8 mouse cellular contexts compared by ENCODE assay signal in genomic region chr13:93074147-93074641, GRCm38 (mm10).
DNase-seq lines count a peak whose midpoint lies in the region; ATAC-seq and TF ChIP-seq lines count a peak whose summit lies in the region.

No protein-coding gene starts in this region.

- ATAC-seq in heart, embryonic 15.5 days (replicated peaks; ENCODE audit: insufficient number of reproducible peaks, insufficient read depth, low FRiP score, low read depth), result no peak
- ATAC-seq in heart, embryonic 11.5 days (replicated peaks; ENCODE audit: insufficient number of reproducible peaks, low FRiP score, low TSS enrichment), result no peak
- ATAC-seq in embryonic facial prominence, embryonic 15.5 days (ENCODE audit: insufficient number of reproducible peaks, low FRiP score, low TSS enrichment, low read depth), result peak; percentile 57; the same call in 1 of the 2 replicates
- ATAC-seq in limb, embryonic 14.5 days (ENCODE audit: low FRiP score, low read depth), result no peak

- no peak overlapping the region for H3K4me3 ChIP-seq in heart, embryonic 15.5 days
- no peak overlapping the region for H3K4me3 ChIP-seq in heart, embryonic 11.5 days (ENCODE audit: low read depth, low read length)
- H3K4me3 ChIP-seq in embryonic facial prominence, embryonic 15.5 days (replicated peaks), result peak overlapping the region; percentile 10; the same call in 1 of the 2 replicates
- peak overlapping the region; percentile 16; the same call in 1 of the 2 replicates for H3K4me3 ChIP-seq in limb, embryonic 14.5 days (replicated peaks; ENCODE audit: low read length)

- H3K9ac ChIP-seq in heart, embryonic 15.5 days, result no peak overlapping the region
- no peak overlapping the region for H3K9ac ChIP-seq in heart, embryonic 11.5 days (ENCODE audit: low read depth, low read length)
- no peak overlapping the region for H3K9ac ChIP-seq in embryonic facial prominence, embryonic 15.5 days
- peak overlapping the region; percentile 34; the same call in 1 of the 2 replicates for H3K9ac ChIP-seq in limb, embryonic 14.5 days (ENCODE audit: low read depth, low read length, severe bottlenecking)

- peaks cover 19% of the 10 kb centered on the region for H3K4me1 ChIP-seq in heart, embryonic 15.5 days (replicated peaks)
- H3K4me1 ChIP-seq in heart, embryonic 11.5 days (ENCODE audit: control insufficient read depth, insufficient read depth, low read length), result no peaks in the 10 kb centered on the region
- H3K4me1 ChIP-seq in embryonic facial prominence, embryonic 15.5 days, result peaks cover 20% of the 10 kb centered on the region
- H3K4me1 ChIP-seq in limb, embryonic 14.5 days (ENCODE audit: control insufficient read depth, insufficient read depth, low read length), result peaks cover 15% of the 10 kb centered on the region; the same call in 1 of the 2 replicates

- peak overlapping the region; percentile 30; the same call in 1 of the 2 replicates for H3K4me2 ChIP-seq in heart, embryonic 15.5 days
- no peak overlapping the region for H3K4me2 ChIP-seq in heart, embryonic 11.5 days
- H3K4me2 ChIP-seq in embryonic facial prominence, embryonic 15.5 days (replicated peaks), result peak overlapping the region; percentile 40
- H3K4me2 ChIP-seq in limb, embryonic 14.5 days (replicated peaks; ENCODE audit: low read depth, low read length, severe bottlenecking), result peak overlapping the region; percentile 36

- peaks cover 4% of the 10 kb centered on the region; the same call in 1 of the 2 replicates for H3K9me3 ChIP-seq in heart, embryonic 15.5 days (replicated peaks)
- H3K9me3 ChIP-seq in heart, embryonic 11.5 days (replicated peaks; ENCODE audit: control insufficient read depth, low read length), result peaks cover 4% of the 10 kb centered on the region; the same call in 1 of the 2 replicates
- H3K9me3 ChIP-seq in embryonic facial prominence, embryonic 15.5 days (replicated peaks), result no peaks in the 10 kb centered on the region
- H3K9me3 ChIP-seq in limb, embryonic 14.5 days (ENCODE audit: control insufficient read depth, low read length), result peaks cover 8% of the 10 kb centered on the region; the same call in 1 of the 2 replicates

- H3K27ac ChIP-seq in heart, embryonic 15.5 days, result 0 out of 2 replicates have a peak overlapping the region, but pooled peaks have one; percentile 12
- no peak overlapping the region for H3K27ac ChIP-seq in heart, embryonic 11.5 days (ENCODE audit: low read depth, low read length)
- H3K27ac ChIP-seq in embryonic facial prominence, embryonic 15.5 days (replicated peaks), result 0 out of 2 replicates have a peak overlapping the region, but pooled peaks have one; percentile 13
- no peak overlapping the region for H3K27ac ChIP-seq in limb, embryonic 14.5 days (replicated peaks; ENCODE audit: low read depth, low read length)

- no peak for TF ChIP-seq POLR2A in limb, embryonic 14.5 days (IDR thresholded peaks at IDR 0.05; ENCODE audit: borderline replicate concordance, extremely low read depth, insufficient read depth, insufficient read length)

- peaks cover 19% of the 10 kb centered on the region for H3K36me3 ChIP-seq in heart, embryonic 15.5 days
- H3K36me3 ChIP-seq in heart, embryonic 11.5 days (ENCODE audit: control insufficient read depth, insufficient read depth, low read length), result 0 out of 2 replicates have a peak, but pooled peaks cover 2% of the 10 kb centered on the region
- no peaks in the 10 kb centered on the region for H3K36me3 ChIP-seq in embryonic facial prominence, embryonic 15.5 days
- no peaks in the 10 kb centered on the region for H3K36me3 ChIP-seq in limb, embryonic 14.5 days (ENCODE audit: control insufficient read depth, insufficient read depth, low read length)

- no peaks in the 10 kb centered on the region for H3K27me3 ChIP-seq in heart, embryonic 15.5 days
- H3K27me3 ChIP-seq in heart, embryonic 11.5 days (ENCODE audit: control insufficient read depth, insufficient read depth, low read length), result no peaks in the 10 kb centered on the region
- no peaks in the 10 kb centered on the region for H3K27me3 ChIP-seq in embryonic facial prominence, embryonic 15.5 days
- H3K27me3 ChIP-seq in limb, embryonic 14.5 days (ENCODE audit: control insufficient read depth, insufficient read depth, low read length), result no peaks in the 10 kb centered on the region

- peak; percentile 64 for DNase-seq in brain, adult 2 months (ENCODE audit: low read depth, low spot score)
- DNase-seq in limb, embryonic 14.5 days (ENCODE audit: low spot score), result no peak
- DNase-seq in adrenal gland, adult 2 months, result no peak
- no peak for DNase-seq in retina, embryonic 14.5 days (ENCODE audit: low spot score)
- DNase-seq in adrenal gland, postnatal 4 days (ENCODE audit: low spot score in 2 of 2), result no peak

- WGBS in heart, embryonic 15.5 days, result 46% methylated on average over 17 of the region's 17 CpGs
- WGBS in heart, embryonic 11.5 days (ENCODE audit: insufficient replicate concordance), result 60% methylated on average over 17 of the region's 17 CpGs
- WGBS in embryonic facial prominence, embryonic 15.5 days, result 20% methylated on average over 17 of the region's 17 CpGs
- 28% methylated on average over 17 of the region's 17 CpGs for WGBS in limb, embryonic 14.5 days

Comparison
In these comparisons a context has a peak if more than half of its experiments do, and no peak if none do; other contexts are left out.
1. H3K27ac ChIP-seq: peak in heart, embryonic 15.5 days (single experiment) and embryonic facial prominence, embryonic 15.5 days (single experiment); none in heart, embryonic 11.5 days (single experiment) and limb, embryonic 14.5 days (single experiment).
2. H3K4me3 ChIP-seq: peak in embryonic facial prominence, embryonic 15.5 days (single experiment) and limb, embryonic 14.5 days (single experiment); none in heart, embryonic 15.5 days (single experiment) and heart, embryonic 11.5 days (single experiment).